Mouse (Mus musculus) limb, embryonic 12.5 days (tissue): Measurements from ENCODE around the gene Kcnd2. TPM values are rescaled to one million over a fixed set of nuclear protein-coding genes. Genes with fewer than 3 reads are reported as not detected.

Experiments
- ATAC-seq: fragments of 200-750 bp; cut with Nextera tagmentation; 2 replicates; pipeline ENCODE4 v1.8.0; 2017; ENCODE audit warnings: low read depth, moderate TSS enrichment; ENCODE audit not compliant: insufficient number of reproducible peaks, insufficient read depth, low FRiP score, low TSS enrichment
- H3K27ac ChIP-seq: fragments of 300-500 bp; sonication (generic); 2 replicates; pipeline ENCODE4 v1.5.1; 2016; ENCODE audit warnings: mild to moderate bottlenecking, moderate library complexity
- H3K27me3 ChIP-seq: fragments of 300-500 bp; sonication (generic); 2 replicates; pipeline ENCODE4 v1.6.1; 2016; ENCODE audit warnings: mild to moderate bottlenecking, moderate library complexity
- H3K36me3 ChIP-seq: fragments of 300-500 bp; sonication (generic); 2 replicates; pipeline ENCODE4 v1.6.1; 2016; ENCODE audit warnings: mild to moderate bottlenecking, moderate library complexity
- H3K4me1 ChIP-seq: fragments of 300-500 bp; sonication (generic); replicated peaks from 2 replicates; pipeline ENCODE4 v1.6.1; 2016
- H3K4me2 ChIP-seq: fragments of 300-500 bp; sonication (generic); 2 replicates; pipeline ENCODE4 v1.6.1; 2016; ENCODE audit warnings: mild to moderate bottlenecking, moderate library complexity
- H3K4me3 ChIP-seq: fragments of 300-500 bp; sonication (generic); replicated peaks from 2 replicates; pipeline ENCODE4 v1.5.1; 2016; ENCODE audit warnings: mild to moderate bottlenecking
- H3K9ac ChIP-seq: fragments of 300-500 bp; sonication (generic); replicated peaks from 2 replicates; pipeline ENCODE4 v1.6.1; 2016; ENCODE audit warnings: mild to moderate bottlenecking, moderate library complexity
- H3K9me3 ChIP-seq: fragments of 300-500 bp; sonication (generic); 2 replicates; pipeline ENCODE4 v1.6.1; 2016; ENCODE audit warnings: mild to moderate bottlenecking, moderate library complexity
- WGBS: fragments of 180-500 bp; shearing (Covaris S2); methylation state at CpG from one replicate; pipeline ENCODE4 v1.1.7; 2016; 5-methylcytosine and 5-hydroxymethylcytosine counted together
- polyA plus RNA-seq: library from polyadenylated mRNA; unstranded; fragments of >200 nt; fragmentation: Nextera tagmentation; extraction: Ambion mirVana; gene quantifications from 2 replicates; pipeline ENCODE4 v1.2.1, GENCODE M21; 2016

Kcnd2 gene
- polyA plus RNA-seq, 1 experiment from 2014 or later = 2.3 TPM

- no peak overlapping the region for H3K4me3 ChIP-seq
- no peaks in the 10 kb centered on the region for H3K4me1 ChIP-seq
- no peak overlapping the region for H3K9ac ChIP-seq
- H3K27me3 ChIP-seq = no peaks in the 10 kb centered on the region
- H3K36me3 ChIP-seq = no peaks in the 10 kb centered on the region
- H3K27ac ChIP-seq = no peak overlapping the region
- ATAC-seq = no peak
- WGBS = 71% methylated on average over 4 of the region's 4 CpGs
- no peaks in the 10 kb centered on the region for H3K9me3 ChIP-seq
- no peak overlapping the region for H3K4me2 ChIP-seq
Measured at GRCm38 (mm10) chr6:21424202-21424785, 209.0 kb downstream of the Kcnd2 start.

- no peaks in the 10 kb centered on the region for H3K4me1 ChIP-seq
- H3K27me3 ChIP-seq = no peaks in the 10 kb centered on the region
- ATAC-seq = no peak
- no peak overlapping the region for H3K4me3 ChIP-seq
- no peak overlapping the region for H3K4me2 ChIP-seq
- no peak overlapping the region for H3K27ac ChIP-seq
- no peaks in the 10 kb centered on the region for H3K9me3 ChIP-seq
- no peaks in the 10 kb centered on the region for H3K36me3 ChIP-seq
- no peak overlapping the region for H3K9ac ChIP-seq
- WGBS = 88% methylated on average over 1 of the region's 1 CpGs
Measured at GRCm38 (mm10) chr6:21431120-21431519, 215.8 kb downstream of the Kcnd2 start.

- H3K27ac ChIP-seq = no peak overlapping the region
- H3K4me2 ChIP-seq = no peak overlapping the region
- H3K27me3 ChIP-seq = no peaks in the 10 kb centered on the region
- H3K4me1 ChIP-seq = no peaks in the 10 kb centered on the region
- no peaks in the 10 kb centered on the region for H3K9me3 ChIP-seq
- H3K9ac ChIP-seq = no peak overlapping the region
- no peak for ATAC-seq
- no peaks in the 10 kb centered on the region for H3K36me3 ChIP-seq
- H3K4me3 ChIP-seq = no peak overlapping the region
Measured at GRCm38 (mm10) chr6:21464719-21465118, 249.4 kb downstream of the Kcnd2 start.

- no peak overlapping the region for H3K9ac ChIP-seq
- H3K4me2 ChIP-seq = no peak overlapping the region
- no peak for ATAC-seq
- H3K27ac ChIP-seq = no peak overlapping the region
- no peak overlapping the region for H3K4me3 ChIP-seq
- H3K27me3 ChIP-seq = no peaks in the 10 kb centered on the region
- no peaks in the 10 kb centered on the region for H3K4me1 ChIP-seq
- WGBS = 80% methylated on average over 1 of the region's 1 CpGs
- no peaks in the 10 kb centered on the region for H3K9me3 ChIP-seq
- no peaks in the 10 kb centered on the region for H3K36me3 ChIP-seq
Measured at GRCm38 (mm10) chr6:21471891-21472544, 256.7 kb downstream of the Kcnd2 start.

- no peak for ATAC-seq
- WGBS = 85% methylated on average over 2 of the region's 2 CpGs
- no peaks in the 10 kb centered on the region for H3K9me3 ChIP-seq
- no peak overlapping the region for H3K27ac ChIP-seq
- no peak overlapping the region for H3K4me2 ChIP-seq
- H3K9ac ChIP-seq = no peak overlapping the region
- H3K36me3 ChIP-seq = no peaks in the 10 kb centered on the region
- H3K4me1 ChIP-seq = no peaks in the 10 kb centered on the region
- no peaks in the 10 kb centered on the region for H3K27me3 ChIP-seq
- H3K4me3 ChIP-seq = no peak overlapping the region
Measured at GRCm38 (mm10) chr6:21482714-21483113, 267.4 kb downstream of the Kcnd2 start.

- H3K4me2 ChIP-seq = no peak overlapping the region
Measured at GRCm38 (mm10) chr6:21488536-21488935, 273.2 kb downstream of the Kcnd2 start.

GRCm38 (mm10) chr6:21502921-21503320 lies 287.6 kb downstream of the Kcnd2 start:
- Histone ChIP-seq H3K4me1 (no peaks in the 10 kb centered on the region), H3K36me3 (no peaks in the 10 kb centered on the region), H3K4me2 (no peak overlapping the region), H3K27me3 (no peaks in the 10 kb centered on the region), H3K27ac (no peak overlapping the region), H3K9ac (no peak overlapping the region), H3K4me3 (no peak overlapping the region), H3K9me3 (no peaks in the 10 kb centered on the region)
- WGBS = 63% methylated on average over 1 of the region's 1 CpGs
- no peak; the same call in 1 of the 2 replicates for ATAC-seq

More at GRCm38 (mm10) chr6:21488536-21488935, 273.2 kb downstream of the Kcnd2 start:
- H3K27ac ChIP-seq = no peak overlapping the region
- H3K9ac ChIP-seq = no peak overlapping the region
- no peak for ATAC-seq
- H3K9me3 ChIP-seq = no peaks in the 10 kb centered on the region
- H3K27me3 ChIP-seq = no peaks in the 10 kb centered on the region
- H3K4me1 ChIP-seq = no peaks in the 10 kb centered on the region
- 88% methylated on average over 2 of the region's 2 CpGs for WGBS
- H3K4me3 ChIP-seq = no peak overlapping the region
- H3K36me3 ChIP-seq = no peaks in the 10 kb centered on the region

- Histone ChIP-seq H3K9ac (no peak overlapping the region), H3K36me3 (no peaks in the 10 kb centered on the region), H3K4me1 (no peaks in the 10 kb centered on the region), H3K27ac (no peak overlapping the region), H3K27me3 (no peaks in the 10 kb centered on the region), H3K9me3 (no peaks in the 10 kb centered on the region), H3K4me2 (no peak overlapping the region), H3K4me3 (no peak overlapping the region)
- WGBS = 89% methylated on average over 2 of the region's 3 CpGs
- no peak for ATAC-seq
Measured at GRCm38 (mm10) chr6:21510621-21511239, 295.4 kb downstream of the Kcnd2 start.

- Histone ChIP-seq H3K27me3 (no peaks in the 10 kb centered on the region), H3K9ac (no peak overlapping the region), H3K36me3 (no peaks in the 10 kb centered on the region), H3K4me1 (no peaks in the 10 kb centered on the region), H3K27ac (no peak overlapping the region), H3K9me3 (no peaks in the 10 kb centered on the region), H3K4me2 (no peak overlapping the region), H3K4me3 (no peak overlapping the region)
- no peak for ATAC-seq
- WGBS = 95% methylated on average over 1 of the region's 1 CpGs
Measured at GRCm38 (mm10) chr6:21520351-21520750, 305.0 kb downstream of the Kcnd2 start.

- no peak for ATAC-seq
- H3K27me3 ChIP-seq = no peaks in the 10 kb centered on the region
- WGBS = 38% methylated on average over 1 of the region's 1 CpGs
Measured at GRCm38 (mm10) chr6:21527489-21528074, 312.3 kb downstream of the Kcnd2 start.

GRCm38 (mm10) chr6:21534009-21534408 lies 318.7 kb downstream of the Kcnd2 start:
- ATAC-seq = no peak
- H3K9ac ChIP-seq = no peak overlapping the region
- H3K27me3 ChIP-seq = no peaks in the 10 kb centered on the region
- no peaks in the 10 kb centered on the region for H3K4me1 ChIP-seq
- H3K4me2 ChIP-seq = no peak overlapping the region
- WGBS = 78% methylated on average over 2 of the region's 2 CpGs
- H3K36me3 ChIP-seq = no peaks in the 10 kb centered on the region
- H3K4me3 ChIP-seq = no peak overlapping the region
- H3K27ac ChIP-seq = no peak overlapping the region
- H3K9me3 ChIP-seq = no peaks in the 10 kb centered on the region

More at GRCm38 (mm10) chr6:21527489-21528074, 312.3 kb downstream of the Kcnd2 start:
- H3K27ac ChIP-seq = no peak overlapping the region
- no peaks in the 10 kb centered on the region for H3K36me3 ChIP-seq
- H3K9me3 ChIP-seq = no peaks in the 10 kb centered on the region
- no peak overlapping the region for H3K9ac ChIP-seq
- H3K4me2 ChIP-seq = no peak overlapping the region
- H3K4me1 ChIP-seq = peaks cover 8% of the 10 kb centered on the region
- H3K4me3 ChIP-seq = no peak overlapping the region
